Mouse (Mus musculus): ENCODE results near the gene Olfr380.

Gene Olfr380

GRCm38 (mm10) chr11:73457408-73457807, at the start of gene Olfr380:
Olfr380 (minus strand) TSS chr11:73457508.
- DNase-seq = no peak

DNA sequence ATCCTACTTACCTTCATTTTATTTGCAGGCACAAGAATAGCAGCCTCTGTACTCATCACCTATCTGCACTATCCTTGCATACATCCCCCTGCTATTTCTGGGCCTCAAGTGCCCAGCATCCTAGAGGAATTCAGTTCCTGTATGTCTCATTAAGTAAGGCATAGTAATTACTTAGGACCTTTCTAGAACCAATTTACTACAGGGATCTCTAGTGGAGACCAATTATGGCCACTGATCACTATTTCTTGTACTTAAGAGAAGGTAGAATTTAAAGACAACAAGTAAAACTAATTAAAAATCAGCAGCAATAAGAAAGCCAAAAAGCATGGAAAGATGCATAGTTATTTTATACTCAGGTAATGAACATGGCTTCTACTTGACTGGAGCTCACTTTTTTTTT, 34.2 kb upstream of the Olfr380 start, which contains the start of gene Olfr381:
Gene Olfr381 (minus strand): TSS at position 101 of the 400 bp plus-strand sequence.
- DNase-seq = no peak

DNA sequence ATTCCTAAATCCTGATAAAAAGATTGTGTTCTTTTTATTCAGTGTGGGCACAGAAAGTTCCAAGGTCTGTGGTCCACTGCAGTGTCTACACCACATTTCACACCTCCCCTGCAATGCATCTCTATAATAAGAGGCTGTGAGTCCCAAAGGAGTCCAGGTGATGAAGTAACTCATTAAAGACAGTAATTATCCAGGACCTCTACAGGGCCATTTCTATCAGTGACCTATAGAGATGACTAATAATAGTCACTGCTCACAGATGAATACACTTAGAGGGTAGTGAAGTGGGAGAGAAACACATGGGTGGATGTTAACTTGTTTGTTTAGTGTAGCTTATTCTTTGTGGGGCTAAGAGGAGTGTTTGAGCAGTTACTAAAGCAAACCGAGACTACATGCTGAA, 28.9 kb downstream of the Olfr380 start, which contains the start of gene Olfr378:
Gene Olfr378 (minus strand): TSS at position 101 of the 400 bp plus-strand sequence.
- no peak for DNase-seq

All from kidney, postnatal 36 days (tissue).